Mouse (Mus musculus) ovary, postnatal 14 days (tissue): ENCODE results near the gene Olfr147.
A peak's percentile ranks its signal among the peaks of the same experiment; 100 is the strongest.
"Not testable (repeated sequence)": the region's sequence is repeated elsewhere in the genome, so short reads cannot be mapped to it uniquely, and the experiment has no call there.

Source experiments
- DNase-seq: peaks from one replicate; pipeline ENCODE4 v3.0.0; 2022; ENCODE audit warnings: low spot score

Gene Olfr147

GRCm38 (mm10) chr9:38401398-38401797, at the start of gene Olfr147:
Olfr147 (plus strand) TSS chr9:38401698.
- DNase-seq = no peak

GRCm38 (mm10) chr9:38366596-38366995, 34.9 kb upstream of the Olfr147 start, which contains the start of gene Olfr250:
Olfr250 (plus strand) TSS chr9:38366896.
- no peak for DNase-seq

- no peak for DNase-seq
Observed at GRCm38 (mm10) chr9:38376786-38377185, 24.7 kb upstream of the Olfr147 start, which contains the start of gene Olfr251. Olfr251 (plus strand) TSS chr9:38377086.

- not testable (repeated sequence) for DNase-seq
Observed at GRCm38 (mm10) chr9:38407502-38407901, 6.0 kb downstream of the Olfr147 start.

GRCm38 (mm10) chr9:38413502-38413901, 12.0 kb downstream of the Olfr147 start:
- peak; percentile 1 for DNase-seq

GRCm38 (mm10) chr9:38423801-38424200, 22.3 kb downstream of the Olfr147 start:
- DNase-seq = no peak

GRCm38 (mm10) chr9:38427026-38427425, 25.5 kb downstream of the Olfr147 start:
- DNase-seq = no peak

GRCm38 (mm10) chr9:38429155-38429554, 27.7 kb downstream of the Olfr147 start, which contains the start of gene Olfr901:
Olfr901 (plus strand) TSS chr9:38429455.
- no peak for DNase-seq

GRCm38 (mm10) chr9:38447352-38447751, 45.9 kb downstream of the Olfr147 start, which contains the start of gene Olfr902:
Olfr902 (plus strand) TSS chr9:38447652.
- DNase-seq = no peak
